Mouse (Mus musculus) E14TG2a.4 (cell line): Measurements from ENCODE around the gene Gadl1.

ENCODE experiments used
- CTCF ChIP-seq: conservative IDR thresholded peaks from 2 replicates; pipeline ENCODE4 v1.5.1; 2014; ENCODE audit warnings: low read length
- NANOG ChIP-seq: IDR thresholded peaks from 2 replicates; pipeline ENCODE4 v1.6.1; 2014; ENCODE audit warnings: borderline replicate concordance, low read length, mixed read lengths

DNA sequence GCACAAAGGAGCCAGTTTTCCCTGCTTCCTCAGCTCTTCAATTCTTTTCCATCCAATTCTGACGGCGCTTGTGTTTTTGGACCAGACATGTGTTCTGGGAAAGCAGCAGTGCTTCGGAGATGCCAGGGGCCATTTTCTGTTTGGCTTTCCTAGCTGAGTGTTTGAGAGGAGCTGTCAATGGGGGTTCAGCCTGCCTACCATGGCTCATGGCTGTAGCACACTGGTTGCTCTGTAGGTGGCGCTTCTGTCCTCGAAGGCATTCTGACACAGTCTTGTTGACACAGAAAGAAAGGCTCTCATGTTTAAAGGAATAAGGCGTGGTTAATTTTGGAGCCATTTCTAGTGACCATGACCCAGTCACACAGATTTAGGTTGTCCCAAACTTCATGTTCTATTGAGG is 45.9 kb upstream of the Gadl1 start:
- TF ChIP-seq CTCF (peak; percentile 41), NANOG (no peak)
